Mouse (Mus musculus) heart, adult 11 months (tissue): ENCODE data around the gene Pde11a.
A peak's percentile ranks its signal among the peaks of the same experiment; 100 is the strongest.
"Not testable (repeated sequence)": the region's sequence is repeated elsewhere in the genome, so short reads cannot be mapped to it uniquely, and the experiment has no call there.

Source experiments
- DNase-seq: peaks from one replicate; pipeline ENCODE4 v3.0.0; 2022

Pde11a gene

GRCm38 (mm10) chr2:75987739-75988138 is 350.8 kb downstream of the Pde11a start:
- peak; percentile 55 for DNase-seq

GRCm38 (mm10) chr2:75985124-75985523 is 353.4 kb downstream of the Pde11a start:
- DNase-seq, result peak; percentile 94

DNA sequence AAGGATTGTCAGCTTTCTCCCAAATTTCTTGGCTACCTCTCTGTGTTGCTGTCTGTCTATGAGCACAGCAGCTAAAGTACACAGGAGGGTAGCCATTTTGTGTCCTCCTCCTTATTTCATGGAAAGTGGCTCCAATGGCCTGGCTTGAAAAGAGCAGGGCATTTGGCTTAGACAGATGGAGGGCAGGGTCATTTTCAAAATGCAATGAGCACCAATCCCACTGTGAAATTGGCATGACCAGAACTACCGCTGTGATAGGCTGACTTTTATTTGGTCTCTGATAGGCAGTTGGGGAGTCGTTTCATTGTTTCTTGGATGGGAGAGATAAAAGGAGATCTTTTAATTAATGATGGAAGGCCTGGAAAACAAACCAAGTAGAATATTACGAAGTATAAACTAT is 354.7 kb downstream of the Pde11a start:
- peak; percentile 55 for DNase-seq

DNA sequence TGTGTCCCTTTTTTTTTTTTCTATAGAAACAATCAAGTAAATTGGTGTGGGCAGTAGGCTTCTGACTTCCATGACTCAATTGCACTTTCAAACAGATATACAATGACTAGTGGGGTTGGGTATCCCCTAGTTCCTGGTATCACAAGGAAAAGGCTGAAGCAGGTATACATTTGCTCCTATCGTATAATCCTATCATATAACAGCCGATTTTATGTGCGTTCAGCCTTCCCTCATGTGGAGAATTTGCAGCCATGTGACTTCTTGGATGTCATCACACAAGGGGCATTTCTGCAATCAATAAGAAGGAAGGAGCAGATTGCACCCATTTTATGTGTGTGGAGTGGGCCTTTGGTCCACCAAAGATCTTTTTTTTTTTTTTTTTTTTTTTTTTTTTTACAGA is 355.5 kb downstream of the Pde11a start:
- DNase-seq, result peak; percentile 67

GRCm38 (mm10) chr2:75982626-75983025 is 355.9 kb downstream of the Pde11a start:
- peak; percentile 57 for DNase-seq

GRCm38 (mm10) chr2:75981440-75982081 is 357.0 kb downstream of the Pde11a start, which contains the start of gene Ttc30a1:
Ttc30a1 (minus strand) TSS chr2:75981967.
- peak; percentile 97 for DNase-seq

DNA sequence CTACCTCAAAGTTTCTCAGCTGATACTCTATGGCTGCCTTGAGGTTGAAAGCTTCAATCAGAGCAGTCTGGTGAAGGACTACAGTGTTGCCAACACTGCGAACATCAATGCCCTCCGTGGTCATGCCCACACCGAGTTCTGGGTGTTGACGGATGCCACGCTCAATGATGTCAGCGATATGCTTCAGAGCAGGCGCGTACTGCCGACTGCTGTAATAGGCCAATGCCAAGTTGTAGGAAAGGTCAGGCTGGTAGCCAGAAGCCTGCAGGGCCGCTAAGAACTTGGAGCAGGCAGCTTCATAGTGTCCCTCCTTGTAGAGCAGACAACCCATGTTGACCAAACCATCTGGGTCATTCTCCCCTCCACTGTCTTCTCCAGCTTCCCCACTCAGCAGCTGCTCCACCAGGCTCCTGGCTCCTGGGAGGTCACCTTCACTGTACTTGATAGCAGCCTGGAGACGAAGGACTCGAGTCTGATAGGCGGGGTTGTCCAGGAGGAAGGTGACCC is 357.6 kb downstream of the Pde11a start:
- DNase-seq, result peak; percentile 93

DNA sequence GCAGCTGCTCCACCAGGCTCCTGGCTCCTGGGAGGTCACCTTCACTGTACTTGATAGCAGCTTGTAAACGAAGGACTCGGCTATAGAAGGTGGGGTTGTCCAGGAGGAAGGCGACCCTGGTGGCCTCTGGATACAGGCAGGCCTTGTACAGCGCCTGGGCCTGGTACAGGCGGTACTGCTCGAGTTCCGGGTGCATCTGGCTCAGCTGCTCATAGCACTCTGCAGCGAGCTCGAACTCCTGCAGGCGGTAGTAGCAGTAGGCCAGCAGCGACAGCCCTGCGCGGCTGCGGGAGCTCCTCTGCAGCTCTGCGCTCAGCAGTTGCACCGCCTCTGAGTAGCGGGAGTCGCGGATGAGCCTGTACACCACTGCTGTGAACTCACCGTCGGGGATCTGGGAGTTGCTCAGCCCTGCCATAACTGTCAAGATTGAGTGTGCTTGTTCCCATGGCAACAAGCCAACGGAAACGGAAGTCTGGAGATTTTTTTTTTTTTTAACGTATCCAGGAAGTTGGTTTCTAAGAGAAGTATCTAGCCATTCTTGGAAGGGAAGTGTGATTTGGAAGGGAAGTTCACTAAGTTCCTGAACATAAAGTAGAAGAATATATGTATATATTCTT is 360.7 kb downstream of the Pde11a start, which contains the start of gene Ttc30a2:
Gene Ttc30a2 (minus strand): TSS at position 419 of the 617 bp plus-strand sequence.
- DNase-seq, result peak; percentile 93

- DNase-seq, result not testable (repeated sequence)
These were observed 362.5 kb downstream of the Pde11a start for GRCm38 (mm10) chr2:75976070-75976469.

GRCm38 (mm10) chr2:75974131-75974530 is 364.4 kb downstream of the Pde11a start:
- peak; percentile 73 for DNase-seq

- peak; percentile 95 for DNase-seq
These were observed 373.6 kb downstream of the Pde11a start for GRCm38 (mm10) chr2:75964972-75965371.

- DNase-seq, result peak; percentile 96
These were observed 374.1 kb downstream of the Pde11a start for GRCm38 (mm10) chr2:75964512-75964911.

DNA sequence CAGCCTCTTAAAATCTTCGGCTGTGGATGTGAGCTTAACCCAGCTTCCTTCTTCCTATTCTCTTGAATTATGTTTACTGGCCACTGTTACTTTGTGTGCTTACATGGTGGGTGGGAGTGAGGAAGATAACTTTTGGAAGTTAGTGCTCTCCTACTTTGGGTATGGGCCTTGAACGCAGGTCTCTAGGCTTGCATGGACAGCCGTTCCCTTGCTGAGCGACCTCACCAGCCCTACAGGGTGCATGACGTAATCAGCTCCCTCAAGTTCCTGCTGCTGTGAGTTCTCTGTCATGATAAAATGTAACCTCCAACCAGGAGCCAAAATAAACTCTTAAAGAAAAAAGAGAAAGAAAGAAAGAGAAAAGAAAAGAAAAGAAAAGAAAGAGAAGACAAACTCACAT is 374.5 kb downstream of the Pde11a start:
- peak; percentile 84 for DNase-seq

DNA sequence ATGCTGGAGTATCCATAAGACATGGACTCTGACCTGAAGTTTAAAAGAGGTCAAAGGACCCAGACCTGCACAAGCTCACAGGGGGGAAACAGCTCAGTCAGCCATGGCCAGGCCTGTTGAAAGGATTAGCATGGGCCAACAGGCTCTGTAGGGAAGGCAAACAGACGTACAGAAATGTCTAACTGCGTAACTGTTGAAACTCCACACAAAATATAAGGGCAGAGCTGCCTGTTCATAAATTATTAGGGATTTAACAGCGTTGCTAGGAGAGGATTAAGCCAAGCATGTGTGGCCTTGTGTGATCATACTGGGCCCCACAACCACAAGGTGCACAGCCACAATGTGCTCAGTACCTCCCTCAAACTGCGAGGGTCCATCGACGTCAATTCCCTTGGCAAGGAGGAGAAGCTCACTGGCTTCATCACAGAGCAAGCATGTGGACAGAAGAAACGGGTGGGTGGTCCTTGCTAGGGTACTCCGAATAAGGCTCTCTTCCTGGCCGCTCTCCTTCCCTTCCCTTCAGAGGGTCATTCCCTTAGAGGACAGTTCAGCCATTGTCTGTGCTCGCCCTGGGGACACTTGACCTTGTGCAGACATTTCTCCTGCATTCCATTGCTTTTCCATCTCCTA is 375.2 kb downstream of the Pde11a start:
- peak; percentile 76 for DNase-seq

- DNase-seq, result peak; percentile 95
These were observed 377.9 kb downstream of the Pde11a start for GRCm38 (mm10) chr2:75960366-75961330.

- DNase-seq, result peak; percentile 89
These were observed 378.7 kb downstream of the Pde11a start for GRCm38 (mm10) chr2:75959850-75960365.

DNA sequence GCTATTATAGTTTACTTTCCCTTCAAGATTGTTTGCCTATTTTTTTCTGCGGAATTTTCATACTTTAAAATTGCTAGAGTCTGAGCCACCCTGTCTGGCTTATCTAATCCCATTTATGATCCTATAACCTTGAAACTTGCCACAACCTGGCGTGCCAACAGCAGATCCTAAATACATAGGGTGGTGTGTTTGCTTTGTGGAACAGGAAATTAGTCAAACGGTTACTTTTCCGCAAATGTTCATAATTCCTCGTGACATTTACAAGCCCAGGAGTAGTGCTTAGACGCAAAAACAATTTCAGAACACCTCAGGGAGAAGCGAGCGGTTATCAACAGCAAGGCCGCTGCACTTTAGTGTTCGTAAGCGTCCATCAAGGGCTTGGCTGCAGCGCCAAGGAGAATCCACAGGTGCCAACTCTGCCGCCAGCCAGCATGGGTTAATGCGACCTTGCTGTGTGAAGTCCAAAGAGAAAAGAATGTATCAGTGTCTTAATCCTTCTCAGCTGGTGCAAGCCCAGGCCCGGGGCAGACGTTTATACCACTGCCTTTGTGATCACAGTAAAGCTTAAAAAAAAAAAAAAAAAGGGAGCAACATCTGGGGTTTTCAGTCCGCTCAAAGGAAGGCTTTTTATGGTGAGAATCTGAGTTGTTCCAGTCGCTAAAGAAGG is 379.3 kb downstream of the Pde11a start:
- peak; percentile 81 for DNase-seq

- DNase-seq, result peak; percentile 73
These were observed 382.9 kb downstream of the Pde11a start for GRCm38 (mm10) chr2:75955709-75956108.

- peak; percentile 80 for DNase-seq
These were observed 385.3 kb downstream of the Pde11a start for GRCm38 (mm10) chr2:75953320-75953719.

DNA sequence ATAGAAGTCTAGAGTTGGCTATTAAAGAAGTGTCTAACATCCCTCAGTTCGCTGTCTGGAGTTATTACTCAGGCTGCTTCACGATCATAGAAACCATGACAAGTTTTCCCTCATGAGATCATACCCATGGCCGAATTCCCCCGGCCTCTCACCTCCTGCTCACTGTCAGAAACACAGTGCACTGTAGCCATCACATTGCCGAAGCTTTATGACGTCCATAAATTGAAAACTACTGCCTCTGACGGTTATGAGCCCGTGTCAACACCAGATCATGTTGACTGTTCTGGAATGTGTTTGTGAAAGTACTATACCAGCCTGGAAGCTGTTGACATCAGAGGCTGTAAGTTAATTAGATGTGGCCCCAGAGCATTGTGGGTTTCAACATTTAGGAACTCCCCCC is 387.9 kb downstream of the Pde11a start:
- peak; percentile 78 for DNase-seq
